ENCODE assay signal across 10 mouse cellular contexts in the genomic region with DNA sequence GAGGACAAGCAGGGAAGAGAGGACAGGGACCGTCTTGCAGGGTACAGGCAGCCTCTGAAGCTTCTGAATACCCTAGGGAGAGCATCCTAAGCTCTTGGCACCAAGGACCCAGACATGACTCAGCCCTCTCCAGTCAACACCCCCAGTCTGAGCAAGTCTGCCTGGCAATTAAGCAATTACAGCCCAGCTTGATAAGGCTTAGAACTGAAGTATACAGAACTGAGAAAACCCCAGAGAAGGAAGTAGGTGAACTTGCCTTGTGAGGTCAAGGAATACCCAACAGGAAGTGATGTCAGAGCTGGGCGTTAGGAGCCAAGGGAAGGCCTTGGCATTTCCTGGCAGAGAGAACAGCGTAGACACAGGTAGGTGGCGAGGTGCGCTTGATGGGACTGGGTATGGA.
DNase-seq lines count a peak whose midpoint lies in the region; ATAC-seq and TF ChIP-seq lines count a peak whose summit lies in the region.
"Had no signal": no experiment of that assay in that cellular context is flagged by ENCODE, and none has a peak within 500 bp of the region (broad histone marks: within the 10 kb centered on the region; RNA-seq: fewer than 3 reads in every experiment).

No protein-coding gene starts in this region.

- 74% methylated on average over 5 of the region's 5 CpGs for WGBS in intestine, postnatal 0 days
- 80% methylated on average over 5 of the region's 5 CpGs for WGBS in stomach, postnatal 0 days

- no peaks in the 10 kb centered on the region for H3K36me3 ChIP-seq in intestine, postnatal 0 days (ENCODE audit: control insufficient read depth, insufficient read depth)
- H3K36me3 ChIP-seq in stomach, postnatal 0 days (ENCODE audit: control insufficient read depth, insufficient read depth, low read length): no peaks in the 10 kb centered on the region

- DNase-seq in frontal cortex, postnatal 10 days (ENCODE audit: low spot score in 2 of 2): no peak
- DNase-seq in urinary bladder, postnatal 14 days (ENCODE audit: low spot score): peak; percentile 16
- DNase-seq in urinary bladder, postnatal 4 days (ENCODE audit: low spot score in 2 of 2): no peak
- DNase-seq in stomach, postnatal 0 days (ENCODE audit: low spot score): peak; percentile 18
- no peak for DNase-seq in cerebellum, adult 9-10 months
- DNase-seq: cerebellum, adult 8-10 months; gastrocnemius, postnatal 14 days had no signal

- H3K27ac ChIP-seq in intestine, postnatal 0 days (ENCODE audit: low read depth, low read length): no peak overlapping the region
- no peak overlapping the region for H3K27ac ChIP-seq in stomach, postnatal 0 days (replicated peaks)

- no peaks in the 10 kb centered on the region for H3K27me3 ChIP-seq in intestine, postnatal 0 days (replicated peaks; ENCODE audit: control insufficient read depth, insufficient read depth, low read length)
- H3K27me3 ChIP-seq in stomach, postnatal 0 days (ENCODE audit: control insufficient read depth, insufficient read depth, low read length): no peaks in the 10 kb centered on the region

- TF ChIP-seq EP300 in stomach, postnatal 0 days (optimal IDR thresholded peaks at IDR 0.05): no peak

- TF ChIP-seq CTCF in intestine, postnatal 0 days (IDR thresholded peaks at IDR 0.05; ENCODE audit: low read depth): no peak
- no peak for TF ChIP-seq CTCF in stomach, postnatal 0 days (IDR thresholded peaks at IDR 0.05; ENCODE audit: low read depth)

- H3K9ac ChIP-seq in intestine, postnatal 0 days (ENCODE audit: low read depth, low read length): no peak overlapping the region
- no peak overlapping the region for H3K9ac ChIP-seq in stomach, postnatal 0 days (ENCODE audit: low read length)

- no peak overlapping the region for H3K4me3 ChIP-seq in intestine, postnatal 0 days (ENCODE audit: low read depth, low read length)
- H3K4me3 ChIP-seq in stomach, postnatal 0 days (ENCODE audit: low read depth, low read length): no peak overlapping the region

- H3K4me2 ChIP-seq in intestine, postnatal 0 days (replicated peaks; ENCODE audit: low read depth): no peak overlapping the region
- H3K4me2 ChIP-seq in stomach, postnatal 0 days (replicated peaks; ENCODE audit: low read depth): no peak overlapping the region

- no peaks in the 10 kb centered on the region for H3K9me3 ChIP-seq in intestine, postnatal 0 days (ENCODE audit: control insufficient read depth)
- H3K9me3 ChIP-seq in stomach, postnatal 0 days (ENCODE audit: control insufficient read depth, low read length): no peaks in the 10 kb centered on the region

- H3K4me1 ChIP-seq in intestine, postnatal 0 days (replicated peaks; ENCODE audit: control insufficient read depth, insufficient read depth, low read length): 0 out of 2 replicates have a peak, but pooled peaks cover 5% of the 10 kb centered on the region
- no peaks in the 10 kb centered on the region for H3K4me1 ChIP-seq in stomach, postnatal 0 days (replicated peaks; ENCODE audit: control insufficient read depth, insufficient read depth)

- ATAC-seq in frontal cortex, adult (ENCODE audit: low TSS enrichment): peak; percentile 62; the same call in 1 of the 2 replicates
- ATAC-seq in intestine, postnatal 0 days: peak; percentile 80
- ATAC-seq in stomach, postnatal 0 days (ENCODE audit: low FRiP score, low TSS enrichment): peak; percentile 67
- ATAC-seq in inflammation-experienced regulatory T-cells, adult 6 months: no peak

Comparison
In these comparisons a context has a peak if more than half of its experiments do, and no peak if none do; other contexts are left out.
1. DNase-seq: peak in urinary bladder, postnatal 14 days (single experiment) and stomach, postnatal 0 days (single experiment); none in frontal cortex, postnatal 10 days (0 of 2), urinary bladder, postnatal 4 days (0 of 2) and cerebellum, adult 9-10 months (single experiment).